Mouse (Mus musculus) kidney, postnatal 0 days (tissue): ENCODE data around the gene Mlh1. TPM values are rescaled to one million over a fixed set of nuclear protein-coding genes. Genes with fewer than 3 reads are reported as not detected.

Experiments
- ATAC-seq: fragments of 200-750 bp; cut with Nextera tagmentation; replicated peaks from 2 replicates; pipeline ENCODE4 v1.8.0; 2017; ENCODE audit warnings: low read depth, moderate number of reproducible peaks, moderate TSS enrichment, moderate library complexity; ENCODE audit not compliant: low FRiP score
- DNase-seq: peaks from one replicate; pipeline ENCODE4 v3.0.0-alpha.2; 2016; ENCODE audit warnings: low spot score
- H3K27ac ChIP-seq: fragments of 300-500 bp; sonication (generic); 2 replicates; pipeline ENCODE4 v1.5.1; 2014; ENCODE audit warnings: mild to moderate bottlenecking
- H3K27me3 ChIP-seq: fragments of 300-500 bp; sonication (generic); 2 replicates; pipeline ENCODE4 v1.6.1; 2014; ENCODE audit warnings: low read length, mixed read lengths; ENCODE audit not compliant: insufficient read depth
- H3K36me3 ChIP-seq: fragments of 300-500 bp; sonication (generic); 2 replicates; pipeline ENCODE4 v1.6.1; 2014; ENCODE audit warnings: low read length, mixed read lengths; ENCODE audit not compliant: insufficient read depth
- H3K4me1 ChIP-seq: fragments of 300-500 bp; sonication (generic); replicated peaks from 2 replicates; pipeline ENCODE4 v1.6.1; 2014; ENCODE audit warnings: antibody characterized with exemption, low read length, mixed read lengths; ENCODE audit not compliant: insufficient read depth
- H3K4me2 ChIP-seq: fragments of 300-500 bp; sonication (generic); 2 replicates; pipeline ENCODE4 v1.6.1; 2014; ENCODE audit warnings: mild to moderate bottlenecking, low read length, moderate library complexity, mixed read lengths
- H3K4me3 ChIP-seq: fragments of 300-500 bp; sonication (generic); replicated peaks from 2 replicates; pipeline ENCODE4 v1.5.1; 2014; ENCODE audit warnings: low read depth, low read length
- H3K9ac ChIP-seq: fragments of 300-500 bp; sonication (generic); 2 replicates; pipeline ENCODE4 v1.6.1; 2014; ENCODE audit warnings: low read depth, low read length
- H3K9me3 ChIP-seq: fragments of 300-500 bp; sonication (generic); replicated peaks from 2 replicates; pipeline ENCODE4 v1.6.1; 2016; ENCODE audit warnings: low read length, inconsistent platforms, mixed read lengths
- CTCF ChIP-seq: IDR thresholded peaks from 2 replicates; pipeline ENCODE4 v1.5.1; 2016; ENCODE audit warnings: antibody characterized with exemption, low read depth, mild to moderate bottlenecking, moderate library complexity
- WGBS: fragments of 180-500 bp; shearing (Covaris S2); extraction: QIAGEN DNeasy Blood & Tissue Kit; methylation state at CpG from one replicate; pipeline ENCODE4 v1.1.7; 2014; 5-methylcytosine and 5-hydroxymethylcytosine counted together
- polyA plus RNA-seq: library from polyadenylated mRNA; unstranded; fragments of >200 nt; fragmentation: Nextera tagmentation; extraction: Ambion mirVana; gene quantifications from 2 replicates; pipeline ENCODE4 v1.2.1, GENCODE M21; 2015

The Mlh1 gene
- polyA plus RNA-seq, 1 experiment from 2014 or later = 26.1 TPM

DNA sequence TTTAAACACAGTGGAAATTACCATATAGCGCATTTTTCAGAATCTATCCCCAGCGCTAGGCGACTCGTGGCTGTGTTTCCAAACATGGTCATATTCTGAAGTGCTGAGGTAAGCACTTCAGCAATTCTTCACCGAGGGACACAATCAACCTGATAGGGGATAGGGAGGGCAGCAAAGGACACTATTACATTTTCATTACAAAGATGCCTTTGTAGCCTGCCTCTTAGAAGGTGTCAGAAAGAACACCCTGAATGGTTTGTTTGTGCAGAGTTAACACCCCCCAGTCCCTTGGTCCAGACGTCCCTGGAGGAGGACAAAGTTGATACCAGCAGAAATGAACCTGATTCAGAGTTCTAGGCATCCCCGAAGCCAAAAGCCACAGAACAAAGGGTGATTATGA lies 24.8 kb upstream of the Mlh1 start:
- Histone ChIP-seq H3K9ac (no peak overlapping the region), H3K27ac (no peak overlapping the region), H3K4me3 (no peak overlapping the region), H3K9me3 (no peaks in the 10 kb centered on the region), H3K36me3 (no peaks in the 10 kb centered on the region), H3K4me2 (no peak overlapping the region), H3K4me1 (no peaks in the 10 kb centered on the region), H3K27me3 (no peaks in the 10 kb centered on the region)
- 65% methylated on average over 7 of the region's 7 CpGs for WGBS
- ATAC-seq = no peak
- no peak for TF ChIP-seq CTCF
- no peak for DNase-seq

DNA sequence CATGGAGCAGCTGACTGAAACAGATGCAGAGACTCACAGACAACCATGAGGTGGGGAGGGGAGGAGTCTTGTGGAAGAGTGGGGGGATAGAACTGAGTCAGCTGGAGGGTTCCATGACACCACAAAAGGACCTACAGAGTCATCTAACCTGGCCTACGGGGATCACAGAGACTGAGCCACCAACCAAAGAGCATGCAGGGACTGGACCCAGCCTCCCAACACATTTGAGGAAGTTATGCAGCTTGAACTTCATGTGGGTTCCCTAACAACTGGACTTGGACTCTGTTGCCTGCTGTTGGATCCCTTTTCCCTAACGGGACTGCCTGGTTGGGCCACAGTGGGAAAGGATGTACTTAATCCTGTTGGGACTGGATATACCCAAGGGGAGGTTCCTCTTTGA lies 23.7 kb upstream of the Mlh1 start:
- Histone ChIP-seq H3K9ac (no peak overlapping the region), H3K4me3 (no peak overlapping the region), H3K27ac (no peak overlapping the region), H3K9me3 (no peaks in the 10 kb centered on the region), H3K27me3 (no peaks in the 10 kb centered on the region), H3K4me2 (no peak overlapping the region), H3K4me1 (no peaks in the 10 kb centered on the region), H3K36me3 (no peaks in the 10 kb centered on the region)
- ATAC-seq (no peak), DNase-seq (no peak)
- no peak for TF ChIP-seq CTCF
- WGBS = 79% methylated on average over 2 of the region's 2 CpGs

DNA sequence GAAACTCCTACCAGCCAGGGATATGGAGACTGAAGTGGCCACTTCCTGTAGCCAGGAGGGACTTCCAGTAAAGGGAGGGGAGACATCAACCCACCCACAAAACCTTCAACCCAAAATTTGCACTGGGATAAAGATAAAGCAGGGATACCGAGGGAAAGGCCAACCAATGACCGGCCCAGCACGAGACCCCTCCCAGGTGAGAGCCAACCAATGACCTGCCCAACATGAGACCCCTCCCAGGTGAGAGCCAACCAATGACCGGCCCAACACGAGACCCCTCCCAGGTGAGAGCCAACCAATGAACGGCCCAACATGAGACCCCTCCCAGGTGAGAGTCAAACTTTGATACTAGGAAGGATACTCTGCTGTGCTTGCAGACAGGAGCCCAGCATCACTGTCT lies 23.3 kb upstream of the Mlh1 start:
- Histone ChIP-seq H3K36me3 (no peaks in the 10 kb centered on the region), H3K27ac (no peak overlapping the region), H3K4me2 (no peak overlapping the region), H3K9ac (no peak overlapping the region), H3K9me3 (no peaks in the 10 kb centered on the region), H3K27me3 (no peaks in the 10 kb centered on the region), H3K4me3 (no peak overlapping the region), H3K4me1 (no peaks in the 10 kb centered on the region)
- 90% methylated on average over 6 of the region's 6 CpGs for WGBS
- DNase-seq = no peak
- no peak for TF ChIP-seq CTCF
- no peak for ATAC-seq

- DNase-seq (no peak), ATAC-seq (no peak)
- H3K9ac ChIP-seq = no peak overlapping the region
- H3K4me2 ChIP-seq = no peak overlapping the region
- H3K36me3 ChIP-seq = no peaks in the 10 kb centered on the region
- H3K4me1 ChIP-seq = 0 out of 2 replicates have a peak, but pooled peaks cover 7% of the 10 kb centered on the region
- no peaks in the 10 kb centered on the region for H3K27me3 ChIP-seq
- H3K4me3 ChIP-seq = no peak overlapping the region
- TF ChIP-seq CTCF = no peak
- H3K27ac ChIP-seq = no peak overlapping the region
- WGBS = 84% methylated on average over 4 of the region's 4 CpGs
- no peaks in the 10 kb centered on the region for H3K9me3 ChIP-seq
Observed at GRCm38 (mm10) chr9:111293234-111293633, 21.6 kb upstream of the Mlh1 start.

DNA sequence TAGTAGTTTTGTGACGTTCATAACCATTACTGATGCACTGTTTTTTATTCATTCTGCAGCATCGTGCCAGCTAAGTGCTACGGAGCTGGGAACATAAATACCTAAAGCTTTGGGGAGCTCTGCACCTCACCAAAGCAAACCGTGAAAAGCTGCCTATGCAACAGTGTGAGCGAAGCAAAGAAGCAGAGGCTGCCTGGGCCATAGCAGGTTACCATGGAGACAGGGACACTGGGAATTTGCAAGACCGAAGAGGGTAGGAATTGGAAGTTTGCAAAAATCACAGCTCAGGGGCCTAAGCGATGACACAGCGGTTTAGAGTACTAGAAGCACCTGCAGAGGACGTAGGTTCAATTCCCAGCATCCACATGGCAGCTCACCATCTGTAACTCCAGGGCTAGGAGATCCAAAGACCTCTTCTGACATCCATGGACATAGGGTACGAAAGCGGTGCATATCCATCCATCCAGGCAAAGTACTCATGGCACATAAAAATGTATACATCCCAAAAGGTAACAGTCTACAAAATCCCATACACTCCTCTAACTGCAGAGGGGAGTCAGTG lies 19.0 kb upstream of the Mlh1 start:
- no peaks in the 10 kb centered on the region for H3K27me3 ChIP-seq
- no peak overlapping the region for H3K9ac ChIP-seq
- 0 out of 2 replicates have a peak, but pooled peaks cover 7% of the 10 kb centered on the region for H3K4me1 ChIP-seq
- no peak for DNase-seq
- H3K27ac ChIP-seq = no peak overlapping the region
- TF ChIP-seq CTCF = no peak
- no peak overlapping the region for H3K4me3 ChIP-seq
- H3K4me2 ChIP-seq = no peak overlapping the region
- H3K36me3 ChIP-seq = no peaks in the 10 kb centered on the region
- no peak for ATAC-seq
- 82% methylated on average over 11 of the region's 11 CpGs for WGBS
- H3K9me3 ChIP-seq = no peaks in the 10 kb centered on the region

GRCm38 (mm10) chr9:111289832-111290339 lies 18.3 kb upstream of the Mlh1 start:
- H3K36me3 ChIP-seq = no peaks in the 10 kb centered on the region
- WGBS = 15% methylated on average over 21 of the region's 21 CpGs
- peak overlapping the region; percentile 47 for H3K4me2 ChIP-seq
- ATAC-seq (peak; percentile 83), DNase-seq (peak; percentile 92)
- peak overlapping the region; percentile 72 for H3K27ac ChIP-seq
- no peaks in the 10 kb centered on the region for H3K27me3 ChIP-seq
- 0 out of 2 replicates have a peak overlapping the region, but pooled peaks have one; percentile 4 for H3K4me3 ChIP-seq
- TF ChIP-seq CTCF = peak; percentile 100
- H3K4me1 ChIP-seq = 0 out of 2 replicates have a peak, but pooled peaks cover 7% of the 10 kb centered on the region
- H3K9ac ChIP-seq = no peak overlapping the region
- no peaks in the 10 kb centered on the region for H3K9me3 ChIP-seq
